Mouse (Mus musculus) cerebellum, adult (tissue): Measurements from ENCODE around the gene Itgae.

ENCODE experiments used
- ATAC-seq: cut with Nextera tagmentation; 2 replicates; pipeline ENCODE4 v1.9.2; 2017; ENCODE audit warnings: mild to moderate bottlenecking, moderate library complexity, mixed read lengths; ENCODE audit not compliant: insufficient number of reproducible peaks, low FRiP score, low TSS enrichment

Itgae gene

DNA sequence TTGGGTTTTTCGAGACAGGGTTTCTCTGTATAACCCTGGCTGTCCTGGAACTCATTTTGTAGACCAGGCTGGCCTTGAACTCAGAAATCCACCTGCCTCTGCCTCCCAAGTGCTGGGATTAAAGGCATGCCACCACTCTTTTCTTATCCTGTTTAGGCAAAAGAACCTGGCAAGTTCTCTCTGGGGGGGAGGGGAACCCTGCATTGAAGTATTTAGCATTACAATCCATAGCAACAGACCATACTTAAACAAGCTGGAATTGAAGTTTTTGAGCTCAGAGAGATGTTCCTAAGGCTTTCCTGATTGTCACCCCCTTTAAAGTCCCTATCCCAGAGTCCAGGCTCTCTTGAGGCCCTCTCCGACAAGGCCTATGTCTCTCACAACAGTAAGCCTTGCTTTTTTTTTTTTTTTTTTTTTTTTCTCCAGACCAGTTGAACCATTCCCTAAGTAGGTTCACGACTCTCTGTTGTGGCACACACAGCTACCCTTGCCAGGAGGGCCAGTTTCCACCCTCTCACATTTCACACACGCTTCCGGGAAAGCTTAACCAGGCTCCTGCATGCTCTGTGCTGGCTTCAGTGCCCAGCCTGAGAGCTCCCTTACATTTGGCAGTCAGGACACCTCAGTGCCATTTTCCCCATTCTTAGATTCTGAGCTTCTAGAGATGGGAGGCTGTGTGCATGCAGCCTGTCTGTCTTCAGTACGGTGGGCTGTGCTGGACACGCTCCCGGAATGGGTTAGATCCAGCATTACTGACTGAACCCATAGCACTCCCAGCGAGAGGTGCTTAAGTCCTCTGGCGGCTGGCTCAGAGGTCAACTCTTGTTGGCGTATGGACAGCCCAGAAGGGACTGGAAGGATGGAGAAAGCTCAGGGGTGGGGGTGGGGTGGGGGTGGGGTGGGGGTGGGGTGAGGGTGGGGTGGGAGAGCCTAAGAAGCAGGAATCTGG lies 55.9 kb downstream of the Itgae start:
- no peak for ATAC-seq

GRCm38 (mm10) chr11:73146975-73147365 lies 56.6 kb downstream of the Itgae start:
- ATAC-seq: no peak

DNA sequence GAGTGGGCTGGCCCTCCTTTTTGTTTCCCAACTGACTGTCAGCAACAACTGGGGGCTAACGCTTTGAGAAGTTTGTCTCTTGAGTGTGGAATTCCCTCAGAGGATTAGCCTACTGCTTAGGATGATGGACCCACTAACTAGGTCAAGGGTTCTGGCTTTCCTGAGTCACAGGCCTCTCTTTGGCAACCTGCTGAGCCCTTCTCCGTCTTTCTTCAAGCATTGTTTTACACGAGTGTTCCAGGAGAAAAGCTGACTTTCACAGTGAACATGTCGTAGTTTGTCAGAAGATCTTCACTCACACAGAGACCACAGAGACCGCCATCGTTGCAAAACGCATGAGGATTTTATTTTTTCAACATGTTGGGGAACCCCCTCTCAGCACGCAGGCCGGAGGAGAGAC lies 57.8 kb downstream of the Itgae start:
- no peak for ATAC-seq

DNA sequence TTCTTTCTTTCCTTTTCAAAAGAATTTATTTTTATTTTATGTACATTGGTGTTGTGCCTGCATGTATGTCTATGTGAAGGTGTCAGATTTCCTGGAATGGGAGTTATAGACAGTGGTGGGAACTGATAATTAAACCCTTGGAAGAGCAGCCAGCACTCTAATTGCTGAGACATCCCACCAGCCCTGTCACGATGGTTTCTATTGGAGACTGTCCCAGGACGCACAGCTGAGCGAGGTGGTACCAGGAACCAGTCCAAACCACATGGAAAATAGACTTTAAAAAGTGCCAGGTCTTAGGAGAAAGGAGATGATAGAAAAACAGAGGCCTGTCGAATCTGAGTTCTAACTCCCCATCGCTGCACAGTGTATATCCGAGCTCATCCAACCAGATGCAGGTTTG lies 64.7 kb downstream of the Itgae start:
- no peak for ATAC-seq

GRCm38 (mm10) chr11:73159957-73160810 lies 69.8 kb downstream of the Itgae start, which contains the start of gene P2rx5:
P2rx5 (plus strand) TSS chr11:73160421.
- ATAC-seq: peak; percentile 49; the same call in 1 of the 2 replicates

- no peak for ATAC-seq
These were observed 70.4 kb downstream of the Itgae start for GRCm38 (mm10) chr11:73160811-73161200.

DNA sequence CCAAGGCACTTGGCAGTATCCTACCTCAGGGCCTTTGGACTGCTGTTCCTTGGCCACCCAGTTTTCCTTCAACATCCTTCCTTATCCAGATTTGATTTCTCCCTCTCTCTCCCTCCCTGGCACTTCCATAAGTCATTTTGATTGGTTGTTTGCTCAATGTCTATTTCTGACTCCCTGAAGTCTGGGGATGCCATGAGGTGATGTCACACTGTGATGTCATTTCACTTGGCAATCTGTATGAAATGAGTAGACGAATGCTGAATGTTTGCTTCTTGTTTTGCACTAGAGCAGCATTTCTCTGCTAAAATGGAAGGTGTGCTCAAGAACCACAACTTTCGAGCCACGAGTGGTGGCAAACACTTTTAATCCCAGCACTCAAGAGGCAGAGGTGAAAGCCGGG lies 71.2 kb downstream of the Itgae start:
- no peak for ATAC-seq

GRCm38 (mm10) chr11:73162284-73162683 lies 71.9 kb downstream of the Itgae start:
- no peak for ATAC-seq

- no peak for ATAC-seq
These were observed 77.7 kb downstream of the Itgae start for GRCm38 (mm10) chr11:73168071-73168470.

GRCm38 (mm10) chr11:73168576-73168975 lies 78.2 kb downstream of the Itgae start:
- ATAC-seq: no peak

GRCm38 (mm10) chr11:73169231-73169630 lies 78.8 kb downstream of the Itgae start:
- ATAC-seq: no peak

DNA sequence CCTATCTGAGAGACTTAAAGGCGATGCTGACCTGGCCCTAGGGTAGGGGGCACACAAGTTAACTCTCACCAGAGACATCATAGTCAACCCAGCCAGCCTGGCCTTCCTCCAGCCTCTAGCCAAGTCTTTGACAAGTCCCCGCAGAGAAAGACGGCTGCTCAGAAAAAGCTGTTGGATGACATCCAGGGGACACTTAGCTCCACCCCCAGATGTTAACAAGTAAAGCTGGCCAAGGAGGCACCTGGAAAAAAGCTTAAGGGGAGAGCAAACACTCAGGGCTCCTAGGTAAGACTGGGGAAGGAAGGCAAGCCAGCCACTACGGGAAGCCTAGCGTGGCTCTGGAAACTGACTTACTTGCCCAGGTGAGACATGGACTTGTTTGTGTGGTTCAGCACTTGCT lies 81.8 kb downstream of the Itgae start:
- no peak for ATAC-seq

DNA sequence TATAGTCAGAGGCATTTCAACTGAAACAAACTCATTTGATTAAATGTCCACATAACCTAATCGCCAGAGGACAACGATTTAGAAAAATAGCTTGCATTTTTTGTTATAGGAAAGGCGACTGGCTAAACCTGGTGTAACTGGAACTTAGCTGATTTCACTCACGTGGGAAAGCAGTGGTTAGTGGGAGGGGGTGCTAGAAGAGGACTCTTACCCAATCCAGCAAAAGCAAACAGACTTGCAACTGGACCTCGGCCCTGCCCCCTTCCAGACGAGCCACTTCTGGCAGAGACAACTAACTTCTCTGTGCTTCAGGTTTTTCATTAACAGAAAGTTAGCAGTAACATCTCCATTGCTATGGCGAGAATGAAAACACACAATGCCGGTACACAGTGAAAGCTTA lies 85.2 kb downstream of the Itgae start:
- ATAC-seq: no peak

GRCm38 (mm10) chr11:73176186-73176585 lies 85.8 kb downstream of the Itgae start:
- no peak for ATAC-seq

DNA sequence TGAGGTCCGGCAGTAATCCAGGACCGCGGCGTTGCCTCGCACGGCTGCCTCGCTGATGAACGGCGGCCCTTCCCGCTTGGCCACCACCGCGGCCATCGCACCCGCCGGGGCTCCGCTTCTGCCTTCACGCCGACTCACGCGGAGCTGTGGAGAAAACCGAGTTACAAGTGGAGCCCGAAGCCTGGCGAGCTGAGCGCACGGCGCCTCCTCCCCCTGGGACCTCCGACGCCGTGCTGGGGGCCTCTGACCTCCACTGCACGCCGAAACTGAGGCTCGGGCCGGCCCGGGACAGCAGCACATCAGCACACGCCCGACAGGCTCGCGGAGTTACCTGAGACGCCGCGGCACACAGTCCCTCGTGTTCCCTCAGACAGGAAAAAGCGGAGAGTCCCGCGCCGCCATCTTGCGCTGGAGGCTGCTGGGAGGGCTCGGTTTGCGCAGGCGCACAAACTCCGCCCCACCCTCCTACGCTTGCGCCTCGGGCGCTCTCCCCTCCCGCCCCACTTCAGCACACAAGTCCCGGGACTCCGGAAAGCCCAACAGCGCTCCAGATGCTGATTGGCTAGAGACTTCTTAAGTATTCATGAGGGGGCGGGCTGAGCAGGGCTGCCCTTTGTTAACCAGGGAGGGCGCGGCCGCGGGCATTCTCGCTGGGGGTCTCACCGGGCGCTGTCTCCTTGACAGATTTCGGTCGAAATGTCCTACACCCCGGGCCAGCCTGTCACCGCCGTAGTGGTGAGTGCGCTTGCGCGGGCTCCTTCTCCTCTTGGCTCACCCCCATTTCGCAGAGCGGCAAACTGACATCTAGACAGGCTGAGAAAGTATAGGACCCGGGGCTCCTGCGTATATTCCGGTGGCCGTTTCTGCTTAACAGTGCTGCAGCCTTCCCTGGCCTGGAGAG lies 86.5 kb downstream of the Itgae start, which contains the start of the genes Emc6 and Tax1bp3:
Emc6 (minus strand) TSS at position 430 of the 901 bp plus-strand sequence.
Tax1bp3 (plus strand) TSS at position 476 of the 901 bp plus-strand sequence.
- ATAC-seq: peak; percentile 96

GRCm38 (mm10) chr11:73177509-73177875 lies 87.1 kb downstream of the Itgae start:
- no peak for ATAC-seq

GRCm38 (mm10) chr11:73177895-73178294 lies 87.5 kb downstream of the Itgae start:
- no peak for ATAC-seq

GRCm38 (mm10) chr11:73185872-73186615 lies 95.7 kb downstream of the Itgae start:
- ATAC-seq: no peak

DNA sequence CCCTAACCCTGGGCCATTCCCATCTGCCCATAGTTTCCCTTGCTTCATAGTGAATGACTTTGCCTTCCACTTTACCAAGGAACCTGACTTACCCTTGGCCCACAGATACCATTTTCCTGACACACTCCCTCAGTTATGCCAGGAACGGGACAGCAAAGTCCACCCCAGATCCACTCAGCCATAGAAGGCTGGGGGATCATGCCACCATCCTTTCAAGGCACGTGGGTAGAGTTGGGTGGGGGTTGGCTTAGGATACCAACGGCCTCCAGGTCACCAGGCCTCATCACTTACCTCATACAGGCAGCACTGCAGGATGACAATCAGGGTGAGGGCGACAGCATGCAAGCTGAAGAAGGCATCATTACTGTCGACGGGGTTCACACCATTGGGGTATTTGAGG lies 96.8 kb downstream of the Itgae start:
- ATAC-seq: no peak
